Mouse (Mus musculus) CH12.LX (cell line): Measurements from ENCODE around the gene 1700019A02Rik. TPM values are rescaled to one million over a fixed set of nuclear protein-coding genes. Genes with fewer than 3 reads are reported as not detected.

Experiments
- DNase-seq: peaks from one replicate; pipeline ENCODE4 v3.0.0-alpha.2; 2013; ENCODE audit errors: extremely low read depth
- H3K27ac ChIP-seq: 2 replicates; pipeline ENCODE4 v1.5.1; 2012; ENCODE audit warnings: low read depth, mild to moderate bottlenecking, control low read depth, moderate library complexity; ENCODE audit not compliant: insufficient read depth
- H3K27me3 ChIP-seq: replicated peaks from 2 replicates; pipeline ENCODE3; 2012; ENCODE audit warnings: inconsistent platforms
- H3K36me3 ChIP-seq, 2 experiments: replicated peaks in 1 of 2; 2 replicates each; pipeline versions ENCODE3 to v1.6.1; 2012; ENCODE audit warnings: inconsistent platforms in 1 of 2, low read length in 1 of 2, mild to moderate bottlenecking in 1 of 2, mixed read lengths in 1 of 2, moderate library complexity in 1 of 2; ENCODE audit not compliant: control insufficient read depth in 1 of 2, insufficient read depth in 1 of 2
- H3K4me1 ChIP-seq, 2 experiments: 2 replicates each; pipeline ENCODE4 v1.6.1; 2012; ENCODE audit warnings: inconsistent platforms in 1 of 2, moderate library complexity in 1 of 2; ENCODE audit not compliant: insufficient read depth in 2 of 2, control insufficient read depth in 1 of 2
- H3K4me2 ChIP-seq: 2 replicates; pipeline ENCODE4 v1.6.1; 2012; ENCODE audit warnings: low read depth, mild to moderate bottlenecking, control low read depth; ENCODE audit not compliant: poor library complexity, insufficient read depth, severe bottlenecking
- H3K4me3 ChIP-seq, 3 experiments: fragments of 150-350 bp in 1 of 3; sonication (generic) in 1 of 3; replicated peaks in 1 of 3; 2 replicates each; pipeline versions ENCODE3 to v1.5.1; 2011 to 2012; ENCODE audit warnings: low read depth in 2 of 3, low read length in 2 of 3, mild to moderate bottlenecking in 2 of 3, moderate library complexity in 2 of 3, control low read depth in 1 of 3, improper control_type of control experiment in 1 of 3, inconsistent platforms in 1 of 3, mixed read lengths in 1 of 3; ENCODE audit not compliant: poor library complexity in 1 of 3
- H3K79me2 ChIP-seq: replicated peaks from 2 replicates; pipeline ENCODE4 v1.6.1; 2012; ENCODE audit warnings: mild to moderate bottlenecking, moderate library complexity; ENCODE audit not compliant: control insufficient read depth, poor library complexity, insufficient read depth, severe bottlenecking; ENCODE audit errors: extremely low read depth
- H3K9ac ChIP-seq: 2 replicates; pipeline ENCODE4 v1.6.1; 2012; ENCODE audit warnings: low read depth, mild to moderate bottlenecking, control low read depth, moderate library complexity; ENCODE audit not compliant: insufficient read depth
- H3K9me3 ChIP-seq: replicated peaks from 2 replicates; pipeline ENCODE3; 2012; ENCODE audit warnings: low read length, inconsistent platforms, mixed read lengths
- CHD1 ChIP-seq: IDR thresholded peaks from 2 replicates; pipeline ENCODE4 v1.6.1; 2012; ENCODE audit warnings: low read depth, low read length, improper control_type of control experiment, inconsistent platforms
- CHD2 ChIP-seq: IDR thresholded peaks from 2 replicates; pipeline ENCODE4 v1.6.1; 2011; ENCODE audit warnings: low read length, improper control_type of control experiment
- CTCF ChIP-seq, 2 experiments: IDR thresholded peaks in 1 of 2; conservative IDR thresholded peaks in 1 of 2; 2 replicates each; pipeline ENCODE4 v1.5.1; 2011 to 2012; ENCODE audit warnings: low read depth in 2 of 2, low read length in 2 of 2, improper control_type of control experiment in 1 of 2, inconsistent platforms in 1 of 2, mild to moderate bottlenecking in 1 of 2, moderate library complexity in 1 of 2
- ELF1 ChIP-seq: IDR thresholded peaks from 2 replicates; pipeline ENCODE4 v1.6.1; 2014; ENCODE audit warnings: low read depth, mild to moderate bottlenecking, inconsistent platforms, low read length, improper control_type of control experiment
- EP300 ChIP-seq: IDR thresholded peaks from 2 replicates; pipeline ENCODE4 v1.6.1; 2011; ENCODE audit warnings: low read length, improper control_type of control experiment
- GABPA ChIP-seq: IDR thresholded peaks from 2 replicates; pipeline ENCODE4 v1.6.1; 2012; ENCODE audit warnings: low read depth, low read length, improper control_type of control experiment, inconsistent platforms; ENCODE audit not compliant: insufficient replicate concordance
- IRF4 ChIP-seq: IDR thresholded peaks from 2 replicates; pipeline ENCODE4 v1.6.1; 2014; ENCODE audit warnings: low read depth, mild to moderate bottlenecking, inconsistent platforms, low read length, improper control_type of control experiment
- JUN ChIP-seq: IDR thresholded peaks from 2 replicates; pipeline ENCODE4 v1.6.1; 2011; ENCODE audit warnings: low read depth, mild to moderate bottlenecking, low read length, improper control_type of control experiment, moderate library complexity; ENCODE audit not compliant: insufficient read depth
- JUND ChIP-seq: conservative IDR thresholded peaks from 2 replicates; pipeline ENCODE4 v1.6.1; 2011; ENCODE audit warnings: low read depth, low read length, improper control_type of control experiment
- MAFK ChIP-seq: IDR thresholded peaks from 2 replicates; pipeline ENCODE4 v1.6.1; 2011; ENCODE audit warnings: low read length, improper control_type of control experiment; ENCODE audit not compliant: insufficient replicate concordance
- NRF1 ChIP-seq: IDR thresholded peaks from 2 replicates; pipeline ENCODE4 v1.6.1; 2014; ENCODE audit warnings: low read depth, mild to moderate bottlenecking, inconsistent platforms, low read length, improper control_type of control experiment, moderate library complexity
- PAX5 ChIP-seq: IDR thresholded peaks from 2 replicates; pipeline ENCODE4 v1.6.1; 2012; ENCODE audit warnings: low read length, inconsistent platforms, mixed read lengths
- RAD21 ChIP-seq: IDR thresholded peaks from 2 replicates; pipeline ENCODE4 v1.6.1; 2011; ENCODE audit warnings: low read depth, mild to moderate bottlenecking, low read length, improper control_type of control experiment, moderate library complexity
- RCOR1 ChIP-seq: conservative IDR thresholded peaks from 2 replicates; pipeline ENCODE4 v1.6.1; 2012; ENCODE audit warnings: low read depth, mild to moderate bottlenecking, inconsistent platforms, low read length, improper control_type of control experiment
- SIN3A ChIP-seq: IDR thresholded peaks from 2 replicates; pipeline ENCODE4 v1.6.1; 2012; ENCODE audit warnings: low read length, improper control_type of control experiment, inconsistent platforms
- SMC3 ChIP-seq: IDR thresholded peaks from 2 replicates; pipeline ENCODE4 v1.6.1; 2011; ENCODE audit warnings: low read depth, low read length, improper control_type of control experiment
- USF2 ChIP-seq: conservative IDR thresholded peaks from 2 replicates; pipeline ENCODE4 v1.6.1; 2011; ENCODE audit warnings: low read depth, low read length, improper control_type of control experiment
- ZNF384 ChIP-seq: IDR thresholded peaks from 2 replicates; pipeline ENCODE4 v1.6.1; 2012; ENCODE audit warnings: low read depth, low read length, improper control_type of control experiment, inconsistent platforms
- dilution Hi-C: fragments of 300-500 bp; cut with MboI; formaldehyde crosslinking; loops from 2 replicates; pipeline ENCODE4 v1.14.3; 2020; ENCODE audit warnings: low sequenced_read_pairs; ENCODE audit not compliant: extremely low pct_unique_long_range_greater_than_20kb, extremely low pct_ligation_motif_present
- in situ Hi-C: fragments of 300-500 bp; cut with MboI; formaldehyde crosslinking; loops from 3 replicates; pipeline ENCODE4 v1.14.3; 2019; ENCODE audit warnings: low sequenced_read_pairs, low pct_ligation_motif_present, low pct_unique_long_range_greater_than_20kb, mixed read lengths
- polyA plus RNA-seq: library from polyadenylated mRNA; unstranded; fragments of >175 nt; gene quantifications from 2 replicates; pipeline ENCODE4 v1.2.1, GENCODE M21; 2012; ENCODE audit warnings: low read depth; ENCODE audit not compliant: insufficient read length
- total RNA-seq, 2 experiments: library from RNA; depleted of rRNA; stranded (reverse); fragments of 300-350 nt in 1 of 2; fragments of >200 nt in 1 of 2; gene quantifications; 2 replicates each; pipeline ENCODE4 v1.2.3; 2012 to 2014

Gene 1700019A02Rik
- total and polyA plus RNA-seq, 3 experiments: not detected

DNA sequence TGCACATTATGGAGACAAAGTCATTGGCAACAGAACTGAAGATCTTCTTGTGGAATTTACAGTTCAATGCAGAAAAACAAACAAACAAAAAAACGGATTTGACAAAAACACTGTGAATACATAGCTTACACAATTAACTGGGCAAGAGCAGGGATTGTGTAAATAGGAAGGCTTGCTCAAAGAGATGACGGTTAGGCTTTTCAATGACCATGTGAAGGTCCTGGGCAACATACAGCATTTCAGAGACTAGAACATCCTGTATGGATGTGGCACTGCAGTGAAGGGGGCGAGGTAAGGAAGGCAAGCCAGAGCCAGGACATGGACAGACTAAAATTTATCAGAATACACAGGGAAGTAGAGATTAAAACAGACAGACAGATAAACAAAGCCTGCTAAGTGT is 2.2 kb upstream of the 1700019A02Rik start:
- H3K36me3 ChIP-seq: peaks cover 0 to 35% of the 10 kb centered on the region in 2 experiments
- no peak for DNase-seq
- TF ChIP-seq NRF1 (no peak), JUN (no peak), MAFK (no peak), IRF4 (no peak), CHD2 (no peak)
- TF ChIP-seq, all 38 proteins: peak for 0
- H3K4me3 ChIP-seq: no peak overlapping the region
- H3K4me1 ChIP-seq: peaks cover 0 to 7% of the 10 kb centered on the region in 2 experiments; a peak in 2 of 4 replicates
- no peaks in the 10 kb centered on the region for H3K27me3 ChIP-seq
- in situ Hi-C loops (no loop called here), dilution Hi-C loops (no loop called here)
- no peaks in the 10 kb centered on the region for H3K9me3 ChIP-seq
- H3K27ac ChIP-seq: no peak overlapping the region
- no peak overlapping the region for H3K9ac ChIP-seq
- H3K4me2 ChIP-seq: no peak overlapping the region
- no peaks in the 10 kb centered on the region for H3K79me2 ChIP-seq

DNA sequence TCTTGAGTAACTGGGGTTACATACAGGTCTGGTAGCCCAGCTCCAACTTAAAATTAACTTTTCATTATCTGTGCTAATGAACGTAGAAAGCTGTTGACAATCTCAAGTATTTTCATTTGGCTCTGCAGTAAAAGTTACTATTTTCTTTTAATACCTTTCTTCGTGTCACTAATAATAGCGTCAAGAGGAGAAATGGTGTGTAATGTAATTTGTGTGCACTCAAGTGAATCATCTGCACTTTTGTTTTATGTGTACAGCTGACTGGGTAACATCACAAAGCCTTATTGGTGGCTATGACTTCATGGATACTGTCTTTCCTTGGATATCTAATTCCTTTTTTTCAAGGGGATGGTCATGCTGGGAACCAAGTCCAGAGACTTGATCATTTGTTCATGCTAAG is 1.1 kb downstream of the 1700019A02Rik start:
- Histone ChIP-seq H3K9ac (no peak overlapping the region), H3K4me3 (no peak overlapping the region), H3K4me2 (no peak overlapping the region), H3K27me3 (no peaks in the 10 kb centered on the region), H3K9me3 (no peaks in the 10 kb centered on the region), H3K36me3 (peaks cover 0 to 20% of the 10 kb centered on the region in 2 experiments), H3K79me2 (no peaks in the 10 kb centered on the region), H3K4me1 (peaks cover 0 to 5% of the 10 kb centered on the region in 2 experiments; a peak in 2 of 4 replicates), H3K27ac (no peak overlapping the region)
- TF ChIP-seq MAFK: no peak
- in situ Hi-C loops: no loop called here
- no peak for DNase-seq
- dilution Hi-C loops: no loop called here

DNA sequence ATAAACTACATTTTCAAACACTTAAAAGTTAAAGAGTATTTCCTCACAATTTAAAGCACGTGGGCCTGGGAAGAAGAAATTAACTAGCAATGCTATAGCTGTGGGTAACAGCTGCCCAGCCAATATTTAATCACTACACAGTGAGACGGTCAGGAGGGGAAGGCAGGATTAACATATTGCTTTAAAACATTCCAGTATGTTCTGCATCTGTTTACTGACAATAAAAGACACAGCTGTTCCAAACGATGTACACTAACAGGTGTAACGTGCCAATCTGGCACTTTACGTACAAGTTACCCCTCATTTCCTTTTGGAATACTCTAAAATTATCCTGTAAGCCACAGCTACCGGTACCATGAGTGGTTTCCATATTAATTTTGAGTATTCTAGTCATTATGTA is 29.7 kb downstream of the 1700019A02Rik start:
- no peak for TF ChIP-seq CHD1
- no peak for TF ChIP-seq PAX5
- no peak for TF ChIP-seq JUN
- TF ChIP-seq SIN3A: no peak
- TF ChIP-seq CTCF (conservative IDR thresholded peaks at IDR 0.05 in 1 of 2, IDR thresholded peaks at IDR 0.05 in 1 of 2; ENCODE audit: low read depth in 2 of 2, low read length in 2 of 2): no peak
- no peak for TF ChIP-seq SMC3
- TF ChIP-seq RAD21: no peak
- TF ChIP-seq ZNF384: no peak
- no peak for TF ChIP-seq USF2
- no peak for TF ChIP-seq RCOR1
- TF ChIP-seq JUND: no peak
- no peak for TF ChIP-seq EP300
- TF ChIP-seq ELF1: no peak
- TF ChIP-seq GABPA: no peak
- no peak overlapping the region for H3K4me3 ChIP-seq
- no peaks in the 10 kb centered on the region for H3K27me3 ChIP-seq
- dilution Hi-C loops (no loop called here), in situ Hi-C loops (no loop called here)
- peaks cover 0 to 2% of the 10 kb centered on the region in 2 experiments for H3K36me3 ChIP-seq
- no peaks in the 10 kb centered on the region for H3K79me2 ChIP-seq
- no peak overlapping the region for H3K27ac ChIP-seq
- no peak for DNase-seq
- no peaks in the 10 kb centered on the region for H3K4me1 ChIP-seq
- no peaks in the 10 kb centered on the region for H3K9me3 ChIP-seq
- H3K9ac ChIP-seq: no peak overlapping the region
- no peak overlapping the region for H3K4me2 ChIP-seq
